Mouse (Mus musculus): ENCODE data around the gene Spop. TPM values are rescaled to one million over a fixed set of nuclear protein-coding genes. Genes with fewer than 3 reads are reported as not detected.
"Not testable (repeated sequence)": the region's sequence is repeated elsewhere in the genome, so short reads cannot be mapped to it uniquely, and the experiment has no call there.

The Spop gene
- total RNA-seq, 2 experiments from 2014 or later = 159 to 164 TPM

DNA sequence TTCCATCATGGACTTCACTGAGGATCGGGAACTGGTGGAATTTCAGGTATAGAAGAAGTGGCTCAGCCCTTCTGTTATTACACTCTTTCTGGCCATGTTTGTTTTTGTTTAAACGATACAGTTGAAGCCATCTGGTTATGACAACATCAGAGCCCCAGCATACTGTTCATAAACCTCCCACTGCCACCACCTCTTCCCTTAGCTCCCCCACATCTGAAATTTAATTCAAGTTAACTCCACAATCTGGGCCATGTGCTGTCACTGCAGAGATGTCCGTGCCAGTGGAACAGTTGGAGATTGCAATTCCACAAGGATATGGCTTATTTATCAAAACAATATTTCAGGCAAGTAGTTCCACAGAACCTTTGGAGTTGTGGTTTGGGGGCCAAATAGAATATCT lies 80.5 kb downstream of the Spop start:
- no peak for DNase-seq

DNA sequence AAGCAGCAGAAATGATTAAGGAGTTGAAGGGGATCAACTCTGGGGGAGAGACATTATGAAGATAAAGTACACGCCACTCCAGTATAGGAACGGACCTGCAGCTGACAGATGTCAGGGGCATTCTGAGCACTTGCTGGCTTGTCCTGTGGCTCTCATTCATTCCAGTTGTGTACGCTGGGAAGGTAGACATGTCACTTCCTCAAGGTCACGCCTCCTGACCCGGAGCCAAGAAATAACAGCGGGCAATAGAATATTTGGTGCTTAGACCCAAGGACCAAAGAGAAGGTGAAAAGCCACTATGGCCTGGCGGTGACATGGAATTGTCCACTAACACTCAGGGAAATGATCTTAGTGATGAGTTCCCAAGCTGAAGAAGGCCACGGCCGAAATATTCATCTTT lies 82.0 kb downstream of the Spop start:
- no peak for DNase-seq

DNA sequence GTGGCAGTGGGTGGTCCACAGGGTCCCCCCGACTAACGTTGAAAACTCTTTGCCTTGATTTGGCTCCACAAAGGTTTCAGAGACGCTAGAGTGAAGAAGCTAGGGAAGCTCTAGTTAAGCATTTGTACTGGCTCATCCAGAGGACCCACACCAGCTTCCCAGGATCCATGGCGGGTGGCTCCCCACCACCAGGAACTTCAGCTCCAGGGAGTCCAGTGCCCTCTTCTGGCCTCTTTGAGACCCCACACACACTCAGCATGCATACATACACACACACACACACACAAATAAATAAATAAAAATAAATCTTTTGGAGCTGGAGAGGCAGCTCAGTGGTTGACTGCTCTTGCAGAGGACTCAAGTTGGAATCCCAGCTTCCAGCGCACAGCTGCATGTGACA lies 84.0 kb downstream of the Spop start:
- no peak for DNase-seq

DNA sequence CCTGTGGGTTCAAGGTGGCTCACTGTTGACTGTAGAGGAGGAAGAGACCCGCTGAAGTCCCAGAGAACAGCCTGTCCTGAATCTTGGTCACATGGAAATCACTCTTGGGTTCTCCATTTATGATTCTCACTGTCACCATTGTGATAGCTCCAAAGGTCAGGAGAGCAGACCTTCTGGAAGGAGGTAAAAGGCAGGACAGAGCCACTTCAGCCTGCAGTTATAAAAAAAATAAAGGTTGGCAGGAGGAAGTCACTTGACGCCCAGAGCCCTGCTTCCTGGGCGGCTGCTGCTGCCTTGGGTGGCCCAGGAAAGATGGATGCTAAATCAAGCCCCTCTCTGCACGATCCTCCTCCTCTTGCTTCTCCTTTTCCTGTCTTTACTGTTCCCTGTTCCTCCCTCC lies 86.5 kb downstream of the Spop start:
- no peak for DNase-seq

DNA sequence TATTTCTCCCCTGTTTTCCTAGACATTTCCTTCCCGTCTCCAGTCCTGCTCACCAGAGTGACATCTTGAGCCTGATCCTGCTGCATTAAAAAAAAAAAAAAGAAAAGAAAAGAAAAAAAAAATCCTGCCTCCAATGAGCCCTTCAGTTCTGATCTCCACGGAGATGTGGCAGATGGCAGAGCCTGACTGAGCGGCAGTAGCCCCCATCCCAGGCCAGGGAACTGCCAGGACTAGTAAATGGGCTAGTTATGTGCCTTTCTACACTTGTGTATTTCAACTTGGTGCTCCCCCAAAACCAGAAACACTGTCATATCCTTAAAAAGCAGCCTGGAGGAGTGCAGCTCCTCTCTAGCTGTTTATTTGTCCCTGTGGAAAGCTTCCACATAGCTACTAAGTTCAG lies 87.0 kb downstream of the Spop start:
- DNase-seq = no peak

DNA sequence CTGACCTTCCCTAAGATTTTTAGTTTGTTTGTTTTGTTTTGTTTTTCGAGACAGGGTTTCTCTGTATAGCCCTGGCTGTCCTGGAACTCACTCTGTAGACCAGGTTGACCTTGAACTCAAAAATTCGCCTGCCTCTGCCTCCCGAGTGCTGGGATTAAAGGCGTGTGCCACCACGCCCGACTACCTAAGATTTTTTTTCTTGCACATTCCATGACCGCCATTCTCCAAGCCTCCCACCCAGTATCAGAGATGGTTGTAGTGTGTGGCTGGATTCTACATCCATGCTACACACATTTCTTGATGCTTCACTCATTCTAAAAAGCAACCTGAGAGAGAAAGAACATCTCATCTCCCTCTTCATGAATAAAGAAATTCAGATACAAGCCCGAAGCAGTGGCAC lies 87.9 kb downstream of the Spop start:
- DNase-seq = not testable (repeated sequence)

DNA sequence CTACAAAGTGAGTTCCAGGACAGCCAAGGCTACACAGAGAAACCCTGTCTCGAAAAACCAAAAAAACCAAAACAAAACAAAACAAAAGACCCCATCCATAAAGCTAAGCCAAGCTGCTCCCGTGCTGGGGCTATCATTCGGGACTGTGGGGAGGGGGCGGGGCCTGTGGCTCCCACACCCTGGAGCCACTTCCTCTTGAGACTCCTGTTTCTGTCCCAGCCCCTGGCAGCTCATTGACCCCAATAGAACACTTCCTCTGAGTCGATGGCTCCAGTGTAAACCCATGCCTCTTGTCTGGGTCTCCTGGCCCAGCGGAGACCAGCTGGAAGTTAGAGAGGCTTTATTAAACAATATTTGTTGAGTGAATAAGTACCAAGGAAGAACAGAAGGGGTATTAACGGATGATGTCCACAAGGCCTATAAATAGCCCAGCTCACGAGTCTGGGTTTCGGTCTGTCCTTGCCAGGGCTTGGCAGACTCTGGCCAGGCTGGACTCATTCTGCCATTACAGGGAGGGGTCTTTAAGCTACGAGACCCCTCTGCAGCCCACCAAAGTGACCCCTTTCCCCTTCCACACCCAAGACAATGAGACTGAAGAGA lies 89.8 kb downstream of the Spop start:
- DNase-seq = peak in 1 of 2 experiments; percentile 56

DNA sequence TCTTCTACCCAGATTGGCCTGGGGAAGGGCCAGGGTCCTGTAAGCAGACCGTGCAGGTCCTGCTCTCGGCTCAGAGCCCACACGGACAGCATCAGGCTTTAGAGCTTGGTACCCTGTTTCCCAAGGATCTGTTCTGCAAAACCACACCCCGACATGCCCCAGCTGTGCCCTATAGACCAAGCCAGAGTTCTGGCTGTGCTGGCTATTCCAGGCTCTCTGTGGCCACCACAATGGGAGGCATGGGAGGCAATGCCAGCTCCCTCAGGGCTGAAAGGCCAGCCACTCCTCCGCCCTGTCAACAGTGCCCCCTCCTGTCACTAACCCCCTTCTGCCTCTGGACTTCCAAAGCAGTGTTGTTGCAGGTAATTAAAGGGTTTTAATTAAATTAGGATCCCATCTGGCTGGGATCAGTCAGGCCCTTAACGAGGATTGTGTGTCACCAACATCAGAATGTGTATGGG lies 90.4 kb downstream of the Spop start:
- DNase-seq = peak; percentile 54 to 60

DNA sequence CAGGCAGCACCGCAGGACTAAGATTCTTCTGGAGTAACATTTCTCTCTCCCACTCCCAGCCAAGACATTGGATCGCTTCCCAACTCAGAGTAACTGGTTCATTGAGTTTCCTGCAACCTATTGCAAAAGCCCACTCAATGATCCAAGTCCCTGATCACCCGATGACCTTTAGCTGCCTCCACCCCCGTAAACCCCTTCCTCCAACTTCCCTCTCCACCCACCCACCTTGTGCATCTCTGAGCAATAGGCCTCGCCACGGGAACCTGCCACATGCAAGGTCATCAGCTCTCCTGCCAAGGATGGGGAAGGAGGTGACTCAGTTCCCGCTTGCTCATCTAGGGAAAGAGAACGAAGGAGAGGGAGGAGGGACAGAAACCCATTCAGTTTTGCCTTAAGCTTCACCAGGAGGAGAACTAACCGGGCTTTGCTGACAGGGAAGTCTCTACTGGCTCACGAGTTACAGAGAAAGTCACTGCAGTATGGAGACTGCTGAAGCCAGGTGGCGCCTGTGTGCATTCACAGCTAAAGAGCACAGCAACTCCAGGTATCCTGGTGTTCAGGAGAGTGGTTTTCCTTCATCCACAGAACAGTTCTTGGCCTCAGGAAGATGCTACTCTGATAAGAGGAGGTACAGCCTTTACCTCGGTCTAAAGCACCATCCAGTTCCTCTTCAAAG lies 93.3 kb downstream of the Spop start:
- peak; percentile 47 to 55 for DNase-seq

DNA sequence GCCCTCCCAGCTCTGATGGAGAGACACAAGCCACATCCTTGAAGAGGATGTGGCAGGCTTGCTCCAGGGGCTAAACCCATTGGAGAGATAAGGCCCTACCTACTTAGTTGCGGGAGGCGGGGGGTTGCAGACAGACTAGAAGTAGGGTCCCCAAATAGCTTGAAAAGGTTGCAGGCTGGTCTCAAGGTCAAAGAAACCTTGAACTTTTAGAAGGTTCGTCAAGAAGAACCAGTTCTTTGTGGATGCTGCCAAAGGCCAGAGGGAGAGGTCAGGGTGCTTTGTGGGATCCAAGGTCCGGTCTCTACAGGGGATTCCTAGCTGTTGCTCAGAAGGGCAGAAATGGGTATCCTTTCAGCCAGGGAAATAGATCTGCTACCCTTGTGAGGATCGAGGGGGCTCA lies 93.9 kb downstream of the Spop start:
- no peak for DNase-seq

DNA sequence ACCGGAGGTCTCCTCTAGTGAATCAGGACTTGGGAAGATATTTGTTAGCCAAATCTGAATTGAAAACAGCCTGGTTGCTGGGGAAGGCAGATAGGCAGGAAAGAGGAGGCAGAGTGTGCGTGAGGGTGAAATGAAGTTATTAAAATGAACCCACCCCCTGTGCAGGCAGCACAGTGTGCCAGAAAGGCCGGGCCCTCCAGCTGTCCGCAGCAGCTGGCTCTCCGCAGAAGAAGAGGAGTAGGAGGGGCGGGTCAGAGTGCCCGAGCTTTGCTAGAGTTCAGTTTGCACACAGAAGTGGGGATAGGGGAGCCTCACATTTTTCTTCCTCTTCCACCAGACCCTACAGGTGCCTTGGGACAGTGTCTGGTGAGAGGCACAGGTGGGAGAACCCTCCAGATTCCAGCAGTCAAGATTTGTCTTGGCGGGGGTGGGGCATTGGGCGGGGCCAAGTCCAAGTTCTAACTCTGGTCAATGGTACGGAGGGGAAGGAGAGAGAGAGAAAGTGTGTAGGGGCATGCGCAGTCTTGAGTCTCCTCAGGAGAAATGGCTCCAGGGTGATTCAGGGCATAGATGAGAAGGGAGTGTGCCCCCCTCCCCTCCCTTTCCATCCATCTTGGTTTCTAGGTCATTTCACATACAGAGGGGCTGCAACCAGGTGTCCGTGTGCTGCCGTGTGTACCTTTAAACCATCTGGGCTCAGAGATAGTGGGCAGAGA lies 94.5 kb downstream of the Spop start:
- DNase-seq = peak in 1 of 2 experiments; percentile 37

DNA sequence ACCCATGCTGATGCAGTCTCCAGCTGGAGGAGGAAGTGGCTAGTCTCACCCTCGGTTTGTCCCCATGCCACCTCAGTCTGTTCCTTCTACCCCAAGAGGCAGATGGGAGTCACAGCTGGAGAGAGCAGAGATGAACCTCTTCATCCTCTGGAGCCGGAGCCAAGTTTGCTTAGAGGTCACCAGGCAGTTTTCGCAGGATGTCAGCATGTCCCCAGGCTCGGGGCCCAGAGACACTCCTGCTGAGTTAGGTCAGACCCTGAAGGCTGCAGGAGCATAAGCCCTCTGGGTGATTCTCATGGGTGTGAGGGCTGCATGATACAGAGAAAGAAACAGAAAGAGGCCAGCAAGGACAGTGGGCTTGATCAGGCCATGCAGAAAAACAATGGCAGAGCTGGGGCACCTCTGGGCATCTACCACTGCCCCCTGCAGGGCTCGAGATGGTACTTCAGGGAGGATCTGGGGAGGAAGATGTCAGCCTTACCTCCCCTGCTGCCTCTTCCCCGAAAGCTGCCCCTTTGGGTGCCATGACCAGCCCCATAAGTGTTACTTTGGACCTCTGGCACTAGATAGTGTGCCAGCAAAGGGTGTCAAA lies 95.3 kb downstream of the Spop start:
- DNase-seq = no peak

DNA sequence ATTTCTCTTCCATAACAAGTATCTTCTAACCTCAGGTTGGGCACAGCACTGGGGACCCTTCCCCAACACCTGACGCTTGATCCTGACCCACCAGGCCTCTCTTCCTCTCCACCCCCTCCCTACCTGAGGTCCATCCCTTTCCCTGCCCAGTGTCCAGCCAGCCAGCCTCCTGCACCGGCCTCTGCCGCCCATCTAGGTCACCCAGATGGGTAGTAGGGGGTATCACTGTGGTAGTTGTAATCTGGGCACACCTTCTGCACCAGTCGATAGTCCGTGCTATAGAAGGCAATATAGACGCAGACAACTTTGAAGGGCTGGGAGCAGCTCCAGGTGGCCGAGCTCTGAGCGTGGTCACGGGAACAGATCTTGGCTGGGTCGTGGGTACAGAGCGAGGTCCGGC lies 96.8 kb downstream of the Spop start:
- no peak for DNase-seq

DNA sequence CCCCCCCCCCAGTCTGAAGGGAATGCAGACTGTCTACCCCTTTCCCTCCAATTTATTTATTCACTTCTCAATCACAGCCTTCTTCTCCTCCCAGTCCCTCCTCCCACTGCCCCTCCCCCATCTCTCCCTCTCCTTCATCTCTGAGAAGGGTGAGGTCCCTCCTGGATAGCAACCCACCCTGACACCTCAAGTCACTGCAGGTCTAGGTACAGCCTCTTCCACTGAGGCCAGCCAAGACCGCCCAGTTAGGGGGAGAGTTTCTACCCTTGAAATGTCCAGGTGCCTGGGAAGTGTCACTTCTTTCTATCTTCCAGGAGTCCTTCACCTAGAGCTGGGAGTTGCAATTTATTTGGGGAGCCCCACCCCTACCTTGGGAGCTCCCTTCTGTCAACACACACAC lies 98.0 kb downstream of the Spop start:
- DNase-seq = no peak

DNA sequence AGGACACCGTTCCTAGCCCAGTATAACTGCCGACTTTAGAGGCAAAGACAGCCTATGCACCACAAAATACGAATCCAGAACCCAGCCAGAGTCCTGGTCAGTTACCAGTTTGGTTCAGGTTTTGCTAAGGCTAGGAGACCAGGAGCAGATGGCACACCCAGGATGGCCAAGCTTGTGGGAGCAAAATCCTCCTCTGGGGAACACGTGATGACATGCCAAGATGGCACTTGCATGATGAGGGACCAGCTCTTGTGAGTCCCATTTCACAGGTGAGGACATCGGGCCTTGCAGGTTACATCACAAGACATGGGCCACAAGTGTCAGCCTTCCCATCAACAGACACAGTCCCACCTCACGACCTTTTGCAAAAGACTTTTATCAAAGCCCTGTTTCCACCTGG lies 98.5 kb downstream of the Spop start:
- DNase-seq = no peak

DNA sequence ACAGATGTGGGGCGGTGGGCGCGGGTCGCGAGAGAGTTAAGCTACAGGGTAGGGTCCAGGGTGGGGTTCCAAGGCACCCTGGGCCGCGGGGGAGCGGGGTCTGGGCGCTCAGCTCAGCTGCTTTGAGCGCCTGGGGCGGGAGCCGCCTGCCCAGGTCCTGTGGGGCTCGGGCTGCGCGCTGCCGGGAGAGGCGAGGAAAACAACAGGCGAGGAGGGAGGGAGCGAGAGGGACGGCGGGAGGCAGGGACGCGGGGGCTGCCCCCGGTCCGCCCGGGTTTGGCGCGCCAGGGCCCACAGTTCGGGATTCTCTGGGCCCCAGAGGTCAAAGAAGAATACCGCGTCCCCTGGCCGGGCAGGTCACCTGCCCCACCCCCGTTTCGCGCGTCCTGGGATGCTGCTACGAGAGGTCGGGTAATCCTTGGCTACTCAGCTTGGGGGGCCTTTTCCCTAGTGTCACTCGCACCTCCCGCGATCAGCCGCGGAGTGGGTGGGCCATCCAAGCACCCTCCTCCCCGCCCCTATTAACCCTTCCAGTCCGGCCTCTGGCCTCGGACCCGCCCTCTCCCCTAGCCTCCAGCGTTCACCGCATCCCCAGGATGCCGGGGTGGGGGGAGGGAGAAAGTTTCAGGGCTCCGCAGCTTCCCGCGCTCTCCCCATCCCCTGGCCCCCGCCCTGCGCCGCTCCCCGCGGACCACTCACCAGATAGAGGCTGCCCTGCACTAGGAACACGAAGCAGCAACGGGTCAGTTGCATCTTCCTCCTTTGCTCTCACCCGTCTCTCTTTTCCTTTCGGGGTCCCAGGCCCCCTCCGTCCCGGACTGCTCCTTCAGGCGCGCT lies 99.8 kb downstream of the Spop start:
- DNase-seq = peak in 1 of 2 experiments; percentile 33

DNA sequence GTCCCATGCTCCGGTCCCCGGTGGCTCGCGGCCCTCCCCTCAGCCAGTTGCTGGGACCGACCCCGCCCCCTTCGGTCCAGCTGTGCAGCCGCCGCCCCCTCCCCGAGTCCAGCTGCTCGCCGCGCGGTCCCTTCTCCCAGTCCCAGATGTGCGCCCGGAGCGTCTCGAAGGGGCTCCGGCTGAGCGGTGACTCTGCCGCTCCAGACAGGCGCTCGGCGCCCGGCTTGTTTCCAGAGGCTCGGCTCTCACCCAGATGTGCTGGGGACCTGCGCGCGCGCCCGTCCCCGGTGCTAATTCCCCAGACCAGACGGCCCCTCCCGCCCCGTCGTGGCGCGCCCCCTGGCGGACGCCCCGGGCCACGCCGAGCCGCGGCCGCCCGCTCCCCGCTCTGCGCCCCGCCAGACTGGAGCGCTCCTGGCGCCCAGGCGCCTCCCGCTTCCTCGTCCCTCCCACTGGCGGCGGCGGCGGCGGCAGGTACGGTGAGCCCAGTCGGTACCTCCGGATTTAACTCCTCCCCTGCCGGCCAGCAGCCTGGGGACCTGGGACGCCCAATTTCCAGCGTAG lies 100.5 kb downstream of the Spop start, which contains the start of gene Nxph3:
Gene Nxph3, minus strand, starts transcription at position 273 of the 564 bp plus-strand sequence.
- peak; percentile 73 to 76 for DNase-seq

DNA sequence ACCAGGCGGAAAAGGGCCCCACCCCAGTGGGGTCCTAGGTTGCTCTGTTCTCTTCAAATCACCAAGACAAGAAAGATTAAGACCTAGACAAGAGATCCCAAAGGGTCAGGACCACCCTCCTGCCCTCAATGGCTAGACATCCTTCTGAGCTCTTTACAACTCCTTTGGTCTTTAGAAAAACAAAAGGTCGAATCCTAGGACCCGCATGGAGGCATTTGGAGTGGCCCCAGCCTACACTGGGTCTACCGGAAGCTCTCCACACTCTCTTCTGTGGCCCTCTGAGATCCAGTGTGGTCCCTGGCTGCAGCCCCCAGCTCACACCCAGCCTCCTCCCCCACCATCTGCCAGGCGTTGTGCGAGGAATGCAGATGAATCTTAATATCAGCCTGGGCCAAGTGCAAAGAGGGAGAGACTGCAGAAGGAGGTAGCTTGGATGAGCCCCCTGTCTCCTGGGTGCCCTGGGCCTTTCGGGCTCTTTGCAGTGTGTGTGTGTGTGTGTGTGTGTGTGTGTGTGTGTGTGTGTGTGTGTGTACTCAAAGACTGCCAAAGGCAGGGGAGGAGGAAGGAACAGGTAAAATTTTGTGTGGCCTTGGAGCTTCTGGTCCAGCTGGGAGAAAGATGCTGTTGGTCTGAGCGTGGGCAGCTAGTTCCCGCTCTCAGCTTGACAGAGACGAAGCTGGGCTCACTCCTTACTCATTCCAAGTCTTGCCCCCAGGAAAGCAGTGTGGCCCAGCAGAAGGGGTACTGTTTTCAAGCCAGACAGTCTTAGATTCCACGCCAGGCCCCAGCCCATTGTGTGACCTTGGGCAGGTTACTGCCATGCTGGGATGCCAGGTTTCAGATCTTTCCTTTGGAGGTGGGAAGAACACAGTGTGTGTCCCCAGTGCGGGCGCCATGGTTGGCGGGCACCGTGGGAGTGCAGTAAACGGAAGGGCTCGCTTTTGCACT lies 101.8 kb downstream of the Spop start:
- no peak for DNase-seq

DNA sequence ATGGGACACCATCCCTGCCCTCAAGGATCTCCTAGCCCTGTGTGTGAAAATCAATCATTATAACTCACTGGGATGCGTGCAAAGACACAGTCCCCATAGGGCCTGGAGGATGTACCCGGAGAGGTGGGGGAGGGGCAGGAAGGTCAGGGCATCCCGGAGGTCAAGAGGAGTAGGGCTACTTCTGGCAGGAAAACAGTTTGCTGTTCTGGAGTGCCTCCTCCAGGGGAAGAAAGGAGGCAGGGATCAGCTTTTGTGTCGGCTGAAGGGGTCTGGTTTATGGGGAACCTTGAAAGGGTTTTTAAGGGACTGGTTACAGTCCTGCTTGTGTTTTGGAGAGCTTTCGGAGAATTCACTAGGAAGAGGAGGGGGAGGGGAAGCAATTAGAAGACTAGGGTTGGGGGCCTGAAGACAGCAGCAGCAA lies 102.6 kb downstream of the Spop start:
- DNase-seq = no peak

DNA sequence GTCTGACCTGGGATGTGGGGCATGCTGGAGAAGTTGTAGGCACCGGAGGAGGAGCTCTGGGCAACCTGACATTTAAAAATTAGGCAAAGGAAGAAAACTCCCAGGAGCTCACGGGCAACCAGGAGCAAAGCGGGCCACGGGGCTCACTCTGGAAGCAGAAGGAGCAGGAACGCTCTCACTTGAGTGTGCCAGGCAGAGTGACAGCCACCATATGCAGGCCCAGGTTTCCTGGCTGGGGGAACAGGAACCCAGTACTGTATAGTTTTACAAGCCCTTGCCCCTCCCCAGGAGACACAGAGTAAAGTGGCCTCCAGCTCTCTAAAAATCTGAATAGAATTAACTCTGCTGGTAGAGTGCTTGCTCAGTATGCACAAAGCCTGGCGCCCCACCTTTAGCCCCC lies 103.3 kb downstream of the Spop start:
- no peak for DNase-seq

DNA sequence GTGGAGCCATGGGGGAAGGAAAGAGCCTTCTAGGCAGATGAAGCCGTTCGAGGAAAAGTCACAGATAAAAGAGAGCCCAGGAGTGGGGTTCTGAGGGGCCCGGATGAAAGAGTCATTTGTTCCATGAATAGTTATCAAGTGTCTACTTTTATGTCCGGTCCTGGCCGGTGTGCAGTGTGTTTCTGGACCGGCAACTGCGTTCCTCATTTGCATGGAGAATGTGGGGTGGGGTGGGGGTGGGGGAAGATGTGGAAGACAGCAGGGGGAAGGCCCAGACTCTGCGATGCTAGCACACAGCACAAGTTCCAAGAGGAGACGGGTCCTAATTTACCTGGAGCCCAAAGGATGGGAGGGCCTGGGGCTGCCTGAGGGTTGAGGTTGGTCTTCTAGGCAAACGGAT lies 105.4 kb downstream of the Spop start:
- no peak for DNase-seq

Measured in heart, adult 18-20 months (tissue).